8 mouse cellular contexts compared by ENCODE assay signal in genomic region chr13:21787760-21788593, GRCm38 (mm10). TPM values are rescaled to one million over a fixed set of nuclear protein-coding genes. Genes with fewer than 3 reads are reported as not detected.
DNase-seq lines count a peak whose midpoint lies in the region; ATAC-seq and TF ChIP-seq lines count a peak whose summit lies in the region.

No protein-coding gene starts in this region.

- peak overlapping the region; percentile 32 for H3K4me3 ChIP-seq in left cerebral cortex, adult 2 months
- H3K4me3 ChIP-seq in hindbrain, embryonic 15.5 days, result peak overlapping the region; percentile 34
- H3K4me3 ChIP-seq in neural tube, embryonic 12.5 days, result peak overlapping the region; percentile 13; the same call in 1 of the 2 replicates

- no peak; the same call in 1 of the 2 replicates for ATAC-seq in hindbrain, embryonic 15.5 days (ENCODE audit: low FRiP score, low read depth)
- peak; percentile 46 for ATAC-seq in neural tube, embryonic 12.5 days (ENCODE audit: low FRiP score, low read depth)
- ATAC-seq in megakaryocyte-erythroid progenitor cell, adult 5-6 weeks (replicated peaks; ENCODE audit: low FRiP score, low TSS enrichment, poor library complexity, severe bottlenecking), result no peak

- WGBS in hindbrain, embryonic 15.5 days, result 10% methylated on average over 17 of the region's 21 CpGs
- 10% methylated on average over 16 of the region's 21 CpGs for WGBS in neural tube, embryonic 12.5 days

- H3K9me3 ChIP-seq in hindbrain, embryonic 15.5 days, result no peaks in the 10 kb centered on the region
- no peaks in the 10 kb centered on the region for H3K9me3 ChIP-seq in neural tube, embryonic 12.5 days

- H3K9ac ChIP-seq in hindbrain, embryonic 15.5 days, result no peak overlapping the region
- peak overlapping the region; percentile 40; the same call in 1 of the 2 replicates for H3K9ac ChIP-seq in neural tube, embryonic 12.5 days

- H3K4me2 ChIP-seq in hindbrain, embryonic 15.5 days, result peak overlapping the region; percentile 69
- peak overlapping the region; percentile 56 for H3K4me2 ChIP-seq in neural tube, embryonic 12.5 days (replicated peaks)

- no peak overlapping the region for H3K27ac ChIP-seq in left cerebral cortex, adult 2 months
- peak overlapping the region; percentile 42; the same call in 1 of the 2 replicates for H3K27ac ChIP-seq in hindbrain, embryonic 15.5 days (replicated peaks)
- H3K27ac ChIP-seq in neural tube, embryonic 12.5 days, result no peak overlapping the region; the same call in 1 of the 2 replicates

- no peaks in the 10 kb centered on the region for H3K36me3 ChIP-seq in hindbrain, embryonic 15.5 days
- H3K36me3 ChIP-seq in neural tube, embryonic 12.5 days, result no peaks in the 10 kb centered on the region

- intact Hi-C loops in left cerebral cortex, adult 2 months (cut with DNase I), result loop anchor here (2.0 to 10.0 kb wide), 4 partner anchors 71 to 1907 kb away; partner anchors contain the start of genes Hist1h1e, Hist1h1t, Hist1h2ai and Hist1h2be
- intact Hi-C loops in left cerebral cortex, postnatal 10 days (cut with DNase I), result no loop called here

- TF ChIP-seq CTCF in left cerebral cortex, adult 2 months (IDR thresholded peaks at IDR 0.05), result no peak

- no peaks in the 10 kb centered on the region for H3K27me3 ChIP-seq in hindbrain, embryonic 15.5 days
- no peaks in the 10 kb centered on the region for H3K27me3 ChIP-seq in neural tube, embryonic 12.5 days (replicated peaks)

- DNase-seq in left cerebral cortex, adult 2 months (ENCODE audit: extremely low spot score in 1 of 2, low spot score in 2 of 2), result no peak
- no peak for DNase-seq in left cerebral cortex, postnatal 10 days (ENCODE audit: extremely low spot score in 1 of 2, low spot score in 2 of 2)
- peak; percentile 44 for DNase-seq in ZHBTc4 (ENCODE audit: low read depth, low spot score)
- DNase-seq in cerebellum, postnatal 36 days, result no peak
- DNase-seq in left cerebral cortex, adult 18-20 months (ENCODE audit: low spot score in 2 of 2), result no peak

- peaks cover 24% of the 10 kb centered on the region for H3K4me1 ChIP-seq in hindbrain, embryonic 15.5 days (replicated peaks)
- peaks cover 24% of the 10 kb centered on the region for H3K4me1 ChIP-seq in neural tube, embryonic 12.5 days

RNA-seq across cellular contexts. Expression of gene Hist1h2bp, which starts 0.7 kb away (rescaled TPM):
- total RNA-seq in left cerebral cortex, adult 2 months (2021), result 1 to 10 TPM; 1.3 to 5.5 TPM
- total RNA-seq in left cerebral cortex, postnatal 10 days (2021), result 10 to 100 TPM; 16.5 to 17.0 TPM
- polyA plus RNA-seq in hindbrain, embryonic 15.5 days (2015; fragmentation: Nextera tagmentation; extraction: Ambion mirVana), result 0.44 and 0.58 TPM in 2 replicates
- polyA plus RNA-seq in neural tube, embryonic 12.5 days (2016; fragmentation: Nextera tagmentation; extraction: Ambion mirVana), result 0.68 and 1.7 TPM in 2 replicates
- total RNA-seq in megakaryocyte-erythroid progenitor cell, adult 5-6 weeks (2014; fragmentation: Nextera tagmentation), result 19.6 and 62.9 TPM in 2 replicates
- total RNA-seq in megakaryocyte-erythroid progenitor cell, adult 5-6 weeks (2017), result 33.7 and 54.7 TPM in 2 replicates
- total RNA-seq in left cerebral cortex, adult 18-20 months (2021), result 1 to 10 TPM; 4.1 to 7.0 TPM

RNA-seq across cellular contexts. Expression of gene Hist1h2an, which starts 1.0 kb away (rescaled TPM):
- total RNA-seq in left cerebral cortex, adult 2 months (2021), result 1 to 10 TPM in 1 of 2 experiments, not detected in 1; 2.7 TPM
- total RNA-seq in left cerebral cortex, postnatal 10 days (2021), result 1 to 10 TPM; 5.2 to 6.1 TPM
- 1.0 and 1.5 TPM in 2 replicates for polyA plus RNA-seq in hindbrain, embryonic 15.5 days (2015; fragmentation: Nextera tagmentation; extraction: Ambion mirVana)
- 7.9 and 9.0 TPM in 2 replicates for polyA plus RNA-seq in neural tube, embryonic 12.5 days (2016; fragmentation: Nextera tagmentation; extraction: Ambion mirVana)
- total RNA-seq in megakaryocyte-erythroid progenitor cell, adult 5-6 weeks (2014; fragmentation: Nextera tagmentation), result 4.6 and 28.8 TPM in 2 replicates
- 538 and 611 TPM in 2 replicates for total RNA-seq in megakaryocyte-erythroid progenitor cell, adult 5-6 weeks (2017)
- total RNA-seq in left cerebral cortex, adult 18-20 months (2021), result 1 to 10 TPM; 1.1 to 2.8 TPM

RNA-seq across cellular contexts. Expression of gene Hist1h3i, which starts 4.8 kb away (rescaled TPM):
- total RNA-seq in left cerebral cortex, adult 2 months (2021), result 10 to 100 TPM; 49.9 to 62.3 TPM
- 10 to 100 TPM; 53.5 to 57.3 TPM for total RNA-seq in left cerebral cortex, postnatal 10 days (2021)
- polyA plus RNA-seq in hindbrain, embryonic 15.5 days (2015; fragmentation: Nextera tagmentation; extraction: Ambion mirVana), result 28.0 and 43.0 TPM in 2 replicates
- polyA plus RNA-seq in neural tube, embryonic 12.5 days (2016; fragmentation: Nextera tagmentation; extraction: Ambion mirVana), result 97.6 and 126 TPM in 2 replicates
- 310 and 340 TPM in 2 replicates for total RNA-seq in megakaryocyte-erythroid progenitor cell, adult 5-6 weeks (2014; fragmentation: Nextera tagmentation)
- 88.3 and 299 TPM in 2 replicates for total RNA-seq in megakaryocyte-erythroid progenitor cell, adult 5-6 weeks (2017)
- total RNA-seq in left cerebral cortex, adult 18-20 months (2021), result 10 to 100 TPM; 65.2 to 77.9 TPM

RNA-seq across cellular contexts. Expression of gene Hist1h1b, which starts 7.6 kb away (rescaled TPM):
- total RNA-seq in left cerebral cortex, adult 2 months (2021), result 1 to 10 TPM; 6.7 to 8.3 TPM
- total RNA-seq in left cerebral cortex, postnatal 10 days (2021), result 10 to 100 TPM; 19.5 to 20.4 TPM
- 3.5 and 7.4 TPM in 2 replicates for polyA plus RNA-seq in hindbrain, embryonic 15.5 days (2015; fragmentation: Nextera tagmentation; extraction: Ambion mirVana)
- polyA plus RNA-seq in neural tube, embryonic 12.5 days (2016; fragmentation: Nextera tagmentation; extraction: Ambion mirVana), result 13.1 and 26.4 TPM in 2 replicates
- 569 and 631 TPM in 2 replicates for total RNA-seq in megakaryocyte-erythroid progenitor cell, adult 5-6 weeks (2014; fragmentation: Nextera tagmentation)
- 1,368 and 2,131 TPM in 2 replicates for total RNA-seq in megakaryocyte-erythroid progenitor cell, adult 5-6 weeks (2017)
- total RNA-seq in left cerebral cortex, adult 18-20 months (2021), result 1 to 10 TPM; 8.4 to 9.0 TPM

RNA-seq across cellular contexts. Expression of gene Hist1h2bq, which starts 22.0 kb away (rescaled TPM):
- total RNA-seq in left cerebral cortex, adult 2 months (2021), result 10 to 100 TPM; 27.3 to 38.5 TPM
- 10 to 100 TPM; 48.3 to 50.2 TPM for total RNA-seq in left cerebral cortex, postnatal 10 days (2021)
- 4.9 and 7.3 TPM in 2 replicates for polyA plus RNA-seq in hindbrain, embryonic 15.5 days (2015; fragmentation: Nextera tagmentation; extraction: Ambion mirVana)
- 17.1 and 26.1 TPM in 2 replicates for polyA plus RNA-seq in neural tube, embryonic 12.5 days (2016; fragmentation: Nextera tagmentation; extraction: Ambion mirVana)
- total RNA-seq in megakaryocyte-erythroid progenitor cell, adult 5-6 weeks (2014; fragmentation: Nextera tagmentation), result 395 and 796 TPM in 2 replicates
- total RNA-seq in megakaryocyte-erythroid progenitor cell, adult 5-6 weeks (2017), result 0.72 and 1.2 TPM in 2 replicates
- 10 to 100 TPM; 23.2 to 34.4 TPM for total RNA-seq in left cerebral cortex, adult 18-20 months (2021)
